ENCODE assay signal across 9 mouse cellular contexts in genomic region chr17:7642442-7642887, GRCm38 (mm10).
DNase-seq lines count a peak whose midpoint lies in the region; ATAC-seq lines count a peak whose summit lies in the region.
"Had no signal": no experiment of that assay in that cellular context is flagged by ENCODE, and none has a peak within 500 bp of the region (broad histone marks: within the 10 kb centered on the region; RNA-seq: fewer than 3 reads in every experiment).

No protein-coding gene starts in this region.

- H3K4me2 ChIP-seq in kidney, embryonic 14.5 days (replicated peaks; ENCODE audit: low read depth, low read length) = no peak overlapping the region
- no peak overlapping the region for H3K4me2 ChIP-seq in embryonic facial prominence, embryonic 14.5 days (ENCODE audit: low read depth, low read length)
- H3K4me2 ChIP-seq in hindbrain, embryonic 14.5 days (replicated peaks) = no peak overlapping the region

- no peak overlapping the region for H3K27ac ChIP-seq in kidney, embryonic 14.5 days (ENCODE audit: low read depth, low read length)
- H3K27ac ChIP-seq in embryonic facial prominence, embryonic 14.5 days (replicated peaks; ENCODE audit: low read depth, low read length) = no peak overlapping the region
- H3K27ac ChIP-seq in hindbrain, embryonic 14.5 days = no peak overlapping the region

- H3K27me3 ChIP-seq in kidney, embryonic 14.5 days (ENCODE audit: control insufficient read depth, insufficient read depth, low read length) = 0 out of 2 replicates have a peak, but pooled peaks cover 3% of the 10 kb centered on the region
- no peaks in the 10 kb centered on the region for H3K27me3 ChIP-seq in embryonic facial prominence, embryonic 14.5 days (replicated peaks; ENCODE audit: control insufficient read depth, insufficient read depth, low read length)
- H3K27me3 ChIP-seq in hindbrain, embryonic 14.5 days (ENCODE audit: control insufficient read depth, insufficient read depth, low read length) = no peaks in the 10 kb centered on the region

- DNase-seq in kidney, postnatal 25 days = no peak
- DNase-seq in Muller cell, postnatal 12 days (ENCODE audit: inconsistent ontology term) = peak; percentile 48
- peak; percentile 89 for DNase-seq in embryonic facial prominence, embryonic 14.5 days (ENCODE audit: low spot score)
- peak; percentile 66 for DNase-seq in hindbrain, embryonic 14.5 days (ENCODE audit: low spot score)
- no peak for DNase-seq in layer of hippocampus, adult 9-10 months (ENCODE audit: low spot score)
- no peak for DNase-seq in embryo, embryonic 10 days (ENCODE audit: low spot score)
- DNase-seq: gastrocnemius, postnatal 14 days had no signal

- no peak overlapping the region for H3K9ac ChIP-seq in kidney, embryonic 14.5 days (ENCODE audit: low read depth, low read length)
- H3K9ac ChIP-seq in embryonic facial prominence, embryonic 14.5 days (ENCODE audit: low read depth, low read length) = no peak overlapping the region
- H3K9ac ChIP-seq in hindbrain, embryonic 14.5 days = no peak overlapping the region

- no peak overlapping the region for H3K4me3 ChIP-seq in kidney, embryonic 14.5 days (ENCODE audit: low read length)
- no peak overlapping the region for H3K4me3 ChIP-seq in embryonic facial prominence, embryonic 14.5 days (ENCODE audit: low read depth, low read length)
- no peak overlapping the region for H3K4me3 ChIP-seq in hindbrain, embryonic 14.5 days (replicated peaks; ENCODE audit: low read length)

- WGBS in kidney, embryonic 14.5 days = 25% methylated on average over 3 of the region's 3 CpGs
- 35% methylated on average over 3 of the region's 3 CpGs for WGBS in embryonic facial prominence, embryonic 14.5 days
- WGBS in hindbrain, embryonic 14.5 days = 34% methylated on average over 3 of the region's 3 CpGs

- no peaks in the 10 kb centered on the region for H3K9me3 ChIP-seq in kidney, embryonic 14.5 days (ENCODE audit: control insufficient read depth, low read length)
- 0 out of 2 replicates have a peak, but pooled peaks cover under 1% of the 10 kb centered on the region for H3K9me3 ChIP-seq in embryonic facial prominence, embryonic 14.5 days (ENCODE audit: control insufficient read depth, low read length)
- 0 out of 2 replicates have a peak, but pooled peaks cover 1% of the 10 kb centered on the region for H3K9me3 ChIP-seq in hindbrain, embryonic 14.5 days (ENCODE audit: control insufficient read depth, low read length)

- ATAC-seq in kidney, embryonic 14.5 days (ENCODE audit: low FRiP score, low TSS enrichment) = peak; percentile 86
- ATAC-seq in embryonic facial prominence, embryonic 14.5 days (ENCODE audit: low read depth) = peak; percentile 75
- ATAC-seq in hindbrain, embryonic 14.5 days (ENCODE audit: low FRiP score) = peak; percentile 51; the same call in 1 of the 2 replicates
- no peak for ATAC-seq in CD4-positive, CD25-positive, alpha-beta regulatory T cell, adult 4 months

- no peaks in the 10 kb centered on the region for H3K36me3 ChIP-seq in kidney, embryonic 14.5 days (ENCODE audit: control insufficient read depth, insufficient read depth, low read length)
- H3K36me3 ChIP-seq in embryonic facial prominence, embryonic 14.5 days (ENCODE audit: control insufficient read depth, insufficient read depth, low read length) = no peaks in the 10 kb centered on the region
- H3K36me3 ChIP-seq in hindbrain, embryonic 14.5 days (replicated peaks; ENCODE audit: control insufficient read depth, insufficient read depth) = no peaks in the 10 kb centered on the region

- no peaks in the 10 kb centered on the region for H3K4me1 ChIP-seq in kidney, embryonic 14.5 days (ENCODE audit: control insufficient read depth, insufficient read depth, low read length)
- peaks cover 12% of the 10 kb centered on the region for H3K4me1 ChIP-seq in embryonic facial prominence, embryonic 14.5 days (ENCODE audit: control insufficient read depth, insufficient read depth, low read length)
- H3K4me1 ChIP-seq in hindbrain, embryonic 14.5 days (replicated peaks; ENCODE audit: control insufficient read depth, insufficient read depth, low read length) = peaks cover 7% of the 10 kb centered on the region

Comparison
In these comparisons a context has a peak if more than half of its experiments do, and no peak if none do; other contexts are left out.
1. DNase-seq: peak in Muller cell, postnatal 12 days (single experiment), embryonic facial prominence, embryonic 14.5 days (single experiment) and hindbrain, embryonic 14.5 days (single experiment); none in kidney, postnatal 25 days (0 of 2), layer of hippocampus, adult 9-10 months (single experiment) and embryo, embryonic 10 days (single experiment).